Mouse (Mus musculus): ENCODE data around the gene Mta3. TPM values are rescaled to one million over a fixed set of nuclear protein-coding genes. Genes with fewer than 3 reads are reported as not detected.

The Mta3 gene
- total RNA-seq, 2 experiments from 2014 or later, result 29.0 to 51.0 TPM

GRCm38 (mm10) chr17:83753112-83753899 is 47.3 kb downstream of the Mta3 start:
- ATAC-seq (replicated peaks; ENCODE audit: poor library complexity), result no peak

GRCm38 (mm10) chr17:83758096-83758495 is 52.1 kb downstream of the Mta3 start:
- ATAC-seq (replicated peaks; ENCODE audit: poor library complexity), result no peak

DNA sequence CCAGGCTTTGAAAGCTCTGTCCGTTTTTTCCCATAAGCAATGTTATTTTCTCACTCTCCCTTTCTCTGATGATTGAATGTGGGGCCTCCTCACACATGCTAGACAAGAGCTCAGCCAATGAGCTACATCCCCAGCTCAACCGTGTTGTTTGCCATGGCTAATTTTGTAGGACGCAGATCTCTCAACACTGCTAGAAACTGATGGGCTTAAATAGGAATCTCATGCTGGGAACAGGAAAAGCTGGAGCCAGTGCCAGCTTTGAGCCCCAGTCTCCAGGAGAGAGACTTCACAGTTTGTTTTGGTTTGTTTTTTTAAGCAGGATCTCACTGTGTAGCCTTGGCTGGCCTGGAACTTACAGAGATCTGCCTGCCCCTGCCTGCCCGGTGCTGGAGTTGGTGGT is 53.6 kb downstream of the Mta3 start:
- no peak for ATAC-seq (replicated peaks; ENCODE audit: poor library complexity)

- ATAC-seq (replicated peaks; ENCODE audit: poor library complexity), result no peak; the same call in 1 of the 2 replicates
Measured at GRCm38 (mm10) chr17:83764538-83764937, 58.6 kb downstream of the Mta3 start.

DNA sequence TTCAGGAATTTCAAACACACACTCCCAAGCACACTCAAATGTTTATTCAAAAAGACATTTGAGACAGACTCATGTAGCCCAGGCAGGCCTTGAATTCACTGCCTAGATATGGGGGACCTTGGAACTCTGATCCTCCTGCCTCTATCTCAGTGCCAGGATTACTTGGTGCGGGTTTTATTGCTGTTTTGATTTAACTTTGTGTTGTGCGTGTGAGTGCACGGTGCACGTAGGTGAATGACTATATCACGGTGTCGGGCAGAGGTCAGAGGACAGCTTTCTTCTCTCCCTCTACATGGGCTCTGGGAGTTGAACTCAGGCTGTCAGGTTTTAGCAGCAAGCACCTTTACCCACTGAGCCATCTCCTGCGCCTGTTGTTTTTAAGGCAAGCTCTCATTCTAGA is 61.1 kb downstream of the Mta3 start:
- ATAC-seq (replicated peaks; ENCODE audit: poor library complexity), result no peak

DNA sequence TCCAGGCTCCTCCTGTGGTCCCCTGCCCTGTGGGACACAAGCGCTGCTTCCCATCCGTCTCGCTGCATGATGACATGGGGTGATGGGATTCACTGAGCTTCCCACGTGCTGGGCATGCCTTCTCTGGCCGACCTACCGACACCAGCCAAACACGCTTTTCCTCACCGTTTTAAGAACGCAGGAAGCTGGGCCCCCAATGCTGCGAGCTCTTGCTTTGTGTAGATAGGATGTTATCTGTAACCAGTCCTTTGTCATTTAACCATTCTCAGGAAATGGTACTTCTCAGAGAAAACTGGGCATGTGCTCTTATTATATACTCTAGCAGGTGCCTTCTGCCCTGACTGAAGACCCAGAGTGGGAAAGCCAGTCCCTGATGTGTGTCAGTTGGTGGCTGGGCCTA is 62.3 kb downstream of the Mta3 start:
- ATAC-seq (replicated peaks; ENCODE audit: poor library complexity), result peak; percentile 48

DNA sequence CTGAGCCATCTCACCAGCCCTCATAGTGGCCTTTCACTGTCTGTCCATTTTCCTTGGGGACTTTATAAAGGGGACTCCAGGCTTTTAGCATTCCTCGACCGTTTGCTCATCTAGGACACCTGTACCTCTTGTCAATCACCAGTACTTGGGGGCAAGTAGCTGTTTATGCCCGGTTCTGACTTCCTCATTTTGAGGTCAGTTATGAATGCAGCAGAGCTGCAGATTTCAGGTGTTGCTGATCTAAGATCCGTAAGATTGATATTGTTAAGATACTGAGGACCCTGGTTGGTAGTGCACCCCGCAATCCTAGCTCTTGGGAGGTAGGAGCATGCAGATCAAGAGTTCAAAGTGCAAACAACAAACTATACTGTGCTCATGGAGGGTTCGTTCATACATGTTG is 64.4 kb downstream of the Mta3 start:
- no peak for ATAC-seq (replicated peaks; ENCODE audit: poor library complexity)

DNA sequence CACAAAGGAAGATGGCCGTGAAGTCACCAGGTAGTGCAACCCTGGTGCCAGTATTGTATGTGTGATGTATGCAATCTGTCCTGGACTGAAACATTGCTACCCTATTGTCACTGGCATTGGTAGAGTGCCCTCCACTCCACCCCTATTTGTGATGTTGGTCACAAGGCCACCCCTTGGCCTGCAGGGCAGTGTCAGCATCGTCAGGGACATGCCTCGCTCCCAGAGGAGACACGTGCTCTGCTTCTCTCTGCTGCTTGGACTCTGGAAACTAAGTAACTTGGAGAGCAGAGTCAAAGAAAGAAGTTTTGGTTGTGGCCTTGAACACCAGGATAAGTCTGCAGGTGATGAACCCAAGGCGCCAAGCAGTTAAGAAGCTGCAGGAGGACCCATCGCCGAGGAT is 65.0 kb downstream of the Mta3 start:
- ATAC-seq (replicated peaks; ENCODE audit: poor library complexity), result no peak

DNA sequence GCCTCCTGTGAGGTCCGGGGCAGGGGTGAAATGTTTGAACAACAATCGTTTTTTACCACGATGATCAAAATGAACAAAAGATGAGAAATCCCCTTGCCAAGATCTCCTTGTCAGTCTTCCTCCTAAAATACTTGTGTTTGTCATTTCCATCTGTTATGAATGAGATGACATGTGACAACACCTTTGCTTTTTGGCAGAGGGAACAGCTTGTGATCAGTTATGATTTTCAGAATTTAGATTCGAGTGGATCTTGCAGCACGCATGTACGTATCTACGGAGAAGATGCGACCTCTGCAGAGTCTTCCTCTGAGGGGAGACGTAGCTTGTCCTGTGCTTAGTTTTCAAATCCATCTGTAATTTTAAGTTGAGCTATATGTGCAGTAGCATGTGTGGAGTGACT is 66.1 kb downstream of the Mta3 start:
- ATAC-seq (replicated peaks; ENCODE audit: poor library complexity), result no peak

DNA sequence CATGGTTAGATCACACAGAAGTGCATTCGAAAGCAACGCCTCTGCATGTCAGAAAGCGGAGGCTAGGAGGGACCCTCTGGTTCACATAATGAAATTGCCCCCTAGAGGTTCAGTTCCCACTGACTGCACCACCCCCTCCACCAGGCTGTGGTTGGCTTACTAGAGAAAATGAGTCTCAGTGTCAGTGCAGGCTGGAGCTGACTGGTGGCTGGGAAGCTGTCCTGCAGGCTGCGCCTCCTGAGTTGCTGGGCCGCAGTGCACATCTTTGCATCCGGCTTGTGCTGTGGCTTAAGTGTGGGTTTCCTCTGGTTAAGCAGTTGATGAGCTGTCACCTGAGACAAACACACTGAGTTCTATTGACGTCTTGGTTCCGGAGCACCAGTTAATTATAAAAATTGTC is 66.7 kb downstream of the Mta3 start:
- peak; percentile 78 for ATAC-seq (replicated peaks; ENCODE audit: poor library complexity)

GRCm38 (mm10) chr17:83776965-83777364 is 71.0 kb downstream of the Mta3 start:
- no peak for ATAC-seq (replicated peaks; ENCODE audit: poor library complexity)

DNA sequence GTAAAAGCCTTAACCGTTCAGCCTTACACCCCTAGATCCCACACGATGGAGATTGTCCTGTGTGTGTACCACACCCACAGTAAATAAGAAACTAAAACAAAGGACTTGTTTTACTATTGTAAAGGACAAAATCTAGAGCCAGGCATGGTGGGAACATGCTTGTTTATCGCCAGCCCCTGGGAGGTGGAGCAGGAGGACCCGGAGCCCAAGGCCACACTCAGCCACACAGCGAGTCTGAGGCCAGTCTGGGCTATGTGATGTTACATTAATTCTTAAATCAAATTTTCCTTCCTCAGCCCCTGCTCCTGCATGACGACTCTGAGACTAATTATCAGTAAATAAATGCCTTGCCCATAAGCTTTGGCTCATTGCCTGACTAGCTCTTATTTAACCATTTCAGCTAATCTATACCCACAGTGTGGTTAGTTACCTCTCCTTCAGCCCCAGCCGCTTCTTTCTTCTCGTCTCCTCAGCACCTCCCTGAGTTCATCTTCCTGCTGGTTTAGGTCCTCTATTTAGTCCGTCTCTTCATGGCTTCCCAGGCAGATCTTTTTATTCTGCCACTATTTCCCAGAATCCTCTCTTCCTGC is 71.6 kb downstream of the Mta3 start:
- peak; percentile 62 for ATAC-seq (replicated peaks; ENCODE audit: poor library complexity)

DNA sequence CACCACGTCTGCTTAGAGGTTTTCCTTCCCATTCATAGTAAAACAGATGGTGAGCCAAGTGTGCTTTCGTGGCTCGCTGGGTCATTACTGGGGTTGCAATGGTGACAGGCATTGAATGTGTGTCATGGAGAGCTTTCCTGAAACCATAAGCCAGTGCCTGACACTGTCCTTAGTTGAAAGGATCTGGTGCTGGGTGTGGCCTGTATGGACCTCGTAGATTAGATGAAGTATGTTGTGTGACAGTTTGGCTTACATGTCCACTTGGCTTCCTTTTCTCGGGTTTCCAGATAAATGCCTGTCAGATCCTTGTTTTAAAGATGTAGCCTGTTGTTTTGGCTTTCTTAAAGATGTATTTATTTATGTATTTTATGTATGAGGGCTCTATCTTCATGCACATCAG is 74.3 kb downstream of the Mta3 start:
- peak; percentile 69 for ATAC-seq (replicated peaks; ENCODE audit: poor library complexity)

DNA sequence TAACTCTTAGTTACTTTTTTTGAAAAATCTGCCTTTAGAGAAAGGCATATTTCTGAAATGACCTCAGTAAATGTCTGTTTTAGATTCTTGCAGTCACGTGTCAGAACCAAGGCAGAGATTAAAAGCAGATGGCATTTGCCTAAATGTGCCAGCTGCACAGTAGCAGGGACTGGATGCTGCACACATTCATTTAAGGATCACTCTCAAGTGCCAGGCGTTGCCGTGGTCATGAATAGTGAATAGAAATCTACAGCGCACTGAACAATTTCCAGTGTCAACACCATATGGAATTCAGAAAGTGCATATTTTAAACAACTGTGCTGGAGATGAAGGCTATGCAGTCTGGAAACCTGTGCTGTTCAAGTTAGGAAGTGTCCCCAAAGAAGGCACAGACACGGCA is 76.8 kb downstream of the Mta3 start:
- no peak for ATAC-seq (replicated peaks; ENCODE audit: poor library complexity)

GRCm38 (mm10) chr17:83786418-83786817 is 80.5 kb downstream of the Mta3 start:
- ATAC-seq (replicated peaks; ENCODE audit: poor library complexity), result 0 out of 2 replicates have a peak, but pooled peaks have one; percentile 14

GRCm38 (mm10) chr17:83790158-83790557 is 84.2 kb downstream of the Mta3 start:
- ATAC-seq (replicated peaks; ENCODE audit: poor library complexity), result peak; percentile 78

- ATAC-seq (replicated peaks; ENCODE audit: poor library complexity), result no peak
Measured at GRCm38 (mm10) chr17:83792388-83792787, 86.4 kb downstream of the Mta3 start.

- ATAC-seq (replicated peaks; ENCODE audit: poor library complexity), result no peak
Measured at GRCm38 (mm10) chr17:83795121-83795520, 89.2 kb downstream of the Mta3 start.

GRCm38 (mm10) chr17:83799506-83800050 is 93.6 kb downstream of the Mta3 start:
- peak; percentile 48 for ATAC-seq (replicated peaks; ENCODE audit: poor library complexity)

- ATAC-seq (replicated peaks; ENCODE audit: poor library complexity), result no peak
Measured at GRCm38 (mm10) chr17:83803987-83804386, 98.0 kb downstream of the Mta3 start.

GRCm38 (mm10) chr17:83805078-83805477 is 99.1 kb downstream of the Mta3 start:
- no peak for ATAC-seq (replicated peaks; ENCODE audit: poor library complexity)

GRCm38 (mm10) chr17:83807345-83807744 is 101.4 kb downstream of the Mta3 start:
- peak; percentile 54 for ATAC-seq (replicated peaks; ENCODE audit: poor library complexity)
